Mouse (Mus musculus) frontal cortex, postnatal 14 days (tissue): ENCODE data around the gene Tbc1d1.

Experiments
- DNase-seq, 2 experiments: peaks; one replicate each; pipeline ENCODE4 v3.0.0; 2022; ENCODE audit warnings: low spot score in 2 of 2

Tbc1d1 gene

GRCm38 (mm10) chr5:64382451-64383057, 226.4 kb downstream of the Tbc1d1 start:
- peak; percentile 68 to 78 for DNase-seq

- DNase-seq: no peak
Observed at GRCm38 (mm10) chr5:64383215-64383614, 227.1 kb downstream of the Tbc1d1 start.

DNA sequence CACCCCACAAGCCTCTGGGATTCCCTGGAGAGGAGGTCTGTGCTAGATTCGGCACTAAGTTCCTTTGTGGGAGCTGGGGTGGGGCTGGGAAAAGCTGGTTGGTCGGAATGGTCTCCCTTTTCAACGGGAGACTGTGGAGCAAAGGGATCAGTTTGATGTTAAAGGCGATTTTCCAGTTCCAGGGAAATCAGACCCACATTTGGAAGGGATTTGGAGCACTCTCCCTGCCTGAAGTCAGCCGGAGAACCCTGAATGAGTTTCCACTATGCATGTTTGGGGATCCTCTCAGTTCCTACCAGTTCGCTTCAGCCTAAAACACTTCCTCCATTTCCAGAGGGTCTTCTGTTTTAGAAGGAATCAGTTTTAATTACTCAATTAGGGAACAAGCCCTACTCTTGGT, 228.4 kb downstream of the Tbc1d1 start:
- DNase-seq: no peak

- DNase-seq: no peak
Observed at GRCm38 (mm10) chr5:64386996-64387395, 230.9 kb downstream of the Tbc1d1 start.

- DNase-seq: no peak
Observed at GRCm38 (mm10) chr5:64389202-64389929, 233.3 kb downstream of the Tbc1d1 start.

- DNase-seq: no peak
Observed at GRCm38 (mm10) chr5:64391346-64391745, 235.2 kb downstream of the Tbc1d1 start.

DNA sequence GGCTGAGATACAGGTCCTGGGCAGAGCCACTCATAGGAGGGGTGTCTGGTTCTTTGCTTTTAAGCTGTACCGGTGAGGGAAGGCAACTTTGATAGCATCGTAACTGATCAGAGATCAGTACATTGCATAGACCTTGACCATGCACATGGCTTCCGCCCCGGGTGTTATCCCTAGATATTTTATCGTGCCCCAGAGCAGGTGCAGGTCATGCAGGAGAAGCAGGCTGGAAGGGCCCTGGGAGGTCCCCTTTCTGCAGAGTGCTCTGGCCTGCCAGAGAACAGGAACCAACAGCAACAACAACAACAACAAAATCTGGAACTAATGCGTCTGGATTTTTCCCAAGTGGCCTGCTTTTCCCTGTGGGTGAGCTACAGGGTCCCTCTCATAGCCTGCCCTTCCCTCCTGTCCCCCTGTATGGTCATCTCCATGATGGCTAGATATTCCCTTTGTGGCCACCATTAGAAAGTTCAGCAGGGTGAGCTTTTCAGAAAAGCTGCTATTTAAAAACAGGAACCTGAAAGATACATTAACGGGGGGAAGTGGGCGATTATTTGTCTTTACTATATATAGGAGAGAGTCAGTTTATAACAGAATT, 236.4 kb downstream of the Tbc1d1 start:
- DNase-seq: no peak

DNA sequence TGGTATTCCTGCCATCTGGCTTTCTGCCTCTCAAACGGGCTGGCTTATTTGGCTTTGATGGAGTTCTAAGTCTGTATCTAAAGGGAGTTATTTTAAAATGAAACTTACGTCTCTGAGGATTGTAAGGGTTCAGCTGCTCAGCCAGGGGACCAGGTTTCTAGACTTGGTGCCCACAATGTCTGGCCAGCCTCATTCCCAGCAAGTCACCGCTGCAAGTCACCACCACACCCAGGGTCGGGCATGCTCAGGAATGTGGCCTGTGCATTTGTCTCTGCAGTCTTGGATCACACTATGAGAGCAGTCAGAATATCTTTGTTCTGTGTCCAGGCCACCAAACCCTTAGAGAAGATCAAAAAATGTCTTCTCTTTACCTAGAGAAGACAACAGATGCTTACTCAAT, 237.4 kb downstream of the Tbc1d1 start:
- no peak for DNase-seq

- DNase-seq: no peak
Observed at GRCm38 (mm10) chr5:64398155-64398554, 242.1 kb downstream of the Tbc1d1 start.

- DNase-seq: no peak
Observed at GRCm38 (mm10) chr5:64400742-64401141, 244.6 kb downstream of the Tbc1d1 start.
